Mouse (Mus musculus) forebrain, embryonic 13.5 days (tissue): ENCODE measurements around the gene Rab4a. TPM values are rescaled to one million over a fixed set of nuclear protein-coding genes. Genes with fewer than 3 reads are reported as not detected.

ENCODE experiments used
- ATAC-seq: fragments of 200-750 bp; cut with Nextera tagmentation; 2 replicates; pipeline ENCODE4 v1.8.0; 2017
- H3K27ac ChIP-seq: fragments of 300-500 bp; sonication (generic); 2 replicates; pipeline ENCODE4 v1.5.1; 2015; ENCODE audit warnings: inconsistent platforms, mild to moderate bottlenecking, moderate library complexity
- H3K27me3 ChIP-seq: fragments of 300-500 bp; sonication (generic); 2 replicates; pipeline ENCODE4 v1.6.1; 2015; ENCODE audit warnings: mild to moderate bottlenecking, inconsistent platforms
- H3K36me3 ChIP-seq: fragments of 300-500 bp; sonication (generic); 2 replicates; pipeline ENCODE4 v1.6.1; 2015; ENCODE audit warnings: mild to moderate bottlenecking, inconsistent platforms; ENCODE audit not compliant: poor library complexity, severe bottlenecking
- H3K4me1 ChIP-seq: fragments of 300-500 bp; sonication (generic); 2 replicates; pipeline ENCODE4 v1.6.1; 2015; ENCODE audit warnings: inconsistent platforms
- H3K4me2 ChIP-seq: fragments of 300-500 bp; sonication (generic); 2 replicates; pipeline ENCODE4 v1.6.1; 2015; ENCODE audit warnings: inconsistent platforms, mild to moderate bottlenecking, moderate library complexity
- H3K4me3 ChIP-seq: fragments of 300-500 bp; sonication (generic); 2 replicates; pipeline ENCODE4 v1.5.1; 2015; ENCODE audit warnings: mild to moderate bottlenecking, inconsistent platforms
- H3K9ac ChIP-seq: fragments of 300-500 bp; sonication (generic); 2 replicates; pipeline ENCODE4 v1.6.1; 2015; ENCODE audit warnings: mild to moderate bottlenecking, inconsistent platforms
- H3K9me3 ChIP-seq: fragments of 300-500 bp; sonication (generic); replicated peaks from 2 replicates; pipeline ENCODE4 v1.6.1; 2016; ENCODE audit warnings: inconsistent platforms
- WGBS: fragments of 180-500 bp; shearing (Covaris S2); methylation state at CpG from one replicate; pipeline ENCODE4 v1.1.7; 2015; 5-methylcytosine and 5-hydroxymethylcytosine counted together
- polyA plus RNA-seq: library from polyadenylated mRNA; unstranded; fragments of >200 nt; fragmentation: Nextera tagmentation; extraction: Ambion mirVana; gene quantifications from 2 replicates; pipeline ENCODE4 v1.2.1, GENCODE M21; 2015

The Rab4a gene
- polyA plus RNA-seq, 1 experiment from 2014 or later = 72.2 TPM

DNA sequence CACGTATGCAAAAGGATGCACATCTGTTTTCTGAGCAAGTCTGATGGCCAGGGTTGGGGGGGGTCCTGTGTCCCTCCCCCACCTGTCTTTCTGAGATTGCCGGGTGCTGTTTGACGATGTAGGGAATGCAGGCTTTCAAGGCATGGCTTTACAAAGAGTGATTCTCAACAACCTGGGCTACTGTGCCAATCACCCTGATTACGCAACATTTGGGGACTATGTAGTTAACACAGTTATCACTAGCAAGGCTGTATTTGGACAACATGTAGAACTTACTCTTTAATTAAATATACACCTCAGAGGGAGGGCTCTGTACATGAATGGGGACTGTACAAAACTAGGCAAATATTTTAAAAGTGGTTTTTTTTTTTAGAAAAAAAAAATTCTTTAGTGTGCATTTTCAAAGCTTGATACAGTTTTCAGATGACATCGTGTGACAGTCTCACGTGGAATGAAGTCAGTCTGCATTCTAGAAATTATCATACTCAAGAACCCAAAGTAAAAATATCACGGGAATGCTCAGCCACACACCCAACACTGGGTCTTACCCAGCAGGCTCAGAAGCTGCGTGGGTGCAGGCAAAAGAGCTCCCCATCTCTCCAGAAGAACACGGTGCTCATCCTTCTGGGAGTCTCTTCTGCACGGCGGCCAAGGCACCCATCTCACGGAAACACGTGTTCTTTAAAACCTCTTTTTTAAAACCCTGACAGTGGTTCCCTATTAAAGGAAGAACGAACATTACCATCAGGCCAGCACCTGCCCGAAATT is 35.0 kb downstream of the Rab4a start:
- Histone ChIP-seq H3K9me3 (no peaks in the 10 kb centered on the region), H3K4me3 (no peak overlapping the region), H3K4me1 (no peaks in the 10 kb centered on the region), H3K27ac (no peak overlapping the region), H3K27me3 (no peaks in the 10 kb centered on the region), H3K9ac (no peak overlapping the region), H3K36me3 (peaks cover 51% of the 10 kb centered on the region), H3K4me2 (no peak overlapping the region)
- WGBS = 93% methylated on average over 15 of the region's 15 CpGs
- ATAC-seq = no peak

GRCm38 (mm10) chr8:123842086-123842485 is 36.3 kb downstream of the Rab4a start:
- H3K4me3 ChIP-seq = no peak overlapping the region
- H3K36me3 ChIP-seq = peaks cover 38% of the 10 kb centered on the region
- H3K9ac ChIP-seq = no peak overlapping the region
- H3K9me3 ChIP-seq = no peaks in the 10 kb centered on the region
- no peak overlapping the region for H3K4me2 ChIP-seq
- H3K4me1 ChIP-seq = no peaks in the 10 kb centered on the region
- H3K27me3 ChIP-seq = no peaks in the 10 kb centered on the region
- no peak for ATAC-seq
- 89% methylated on average over 12 of the region's 12 CpGs for WGBS
- no peak overlapping the region for H3K27ac ChIP-seq

- peaks cover 30% of the 10 kb centered on the region for H3K36me3 ChIP-seq
- no peaks in the 10 kb centered on the region for H3K27me3 ChIP-seq
- peak overlapping the region; percentile 11; the same call in 1 of the 2 replicates for H3K27ac ChIP-seq
- WGBS = 83% methylated on average over 7 of the region's 7 CpGs
- H3K9me3 ChIP-seq = no peaks in the 10 kb centered on the region
- no peak overlapping the region for H3K4me3 ChIP-seq
- no peak for ATAC-seq
- no peak overlapping the region for H3K4me2 ChIP-seq
- no peak overlapping the region for H3K9ac ChIP-seq
- no peaks in the 10 kb centered on the region for H3K4me1 ChIP-seq
These were observed 38.6 kb downstream of the Rab4a start for GRCm38 (mm10) chr8:123844341-123844740.

GRCm38 (mm10) chr8:123845114-123845513 is 39.3 kb downstream of the Rab4a start:
- Histone ChIP-seq H3K27me3 (no peaks in the 10 kb centered on the region), H3K9ac (no peak overlapping the region), H3K4me2 (no peak overlapping the region), H3K36me3 (peaks cover 30% of the 10 kb centered on the region), H3K9me3 (no peaks in the 10 kb centered on the region), H3K4me1 (no peaks in the 10 kb centered on the region), H3K27ac (0 out of 2 replicates have a peak overlapping the region, but pooled peaks have one; percentile 11), H3K4me3 (no peak overlapping the region)
- WGBS = 95% methylated on average over 13 of the region's 13 CpGs
- ATAC-seq = no peak

GRCm38 (mm10) chr8:123845991-123846390 is 40.2 kb downstream of the Rab4a start:
- 93% methylated on average over 10 of the region's 10 CpGs for whole genome bisulfite sequencing
- no peaks in the 10 kb centered on the region for H3K9me3 ChIP-seq
- H3K9ac ChIP-seq = no peak overlapping the region
- ATAC-seq = no peak
- H3K36me3 ChIP-seq = peaks cover 25% of the 10 kb centered on the region
- no peak overlapping the region for H3K27ac ChIP-seq
- no peak overlapping the region for H3K4me2 ChIP-seq
- no peaks in the 10 kb centered on the region for H3K27me3 ChIP-seq
- no peaks in the 10 kb centered on the region for H3K4me1 ChIP-seq
- H3K4me3 ChIP-seq = no peak overlapping the region

GRCm38 (mm10) chr8:123846509-123846908 is 40.7 kb downstream of the Rab4a start:
- ATAC-seq = no peak

GRCm38 (mm10) chr8:123847546-123847945 is 41.8 kb downstream of the Rab4a start:
- H3K9me3 ChIP-seq = no peaks in the 10 kb centered on the region
- peaks cover 12% of the 10 kb centered on the region; the same call in 1 of the 2 replicates for H3K36me3 ChIP-seq
- WGBS = 67% methylated on average over 3 of the region's 3 CpGs
- no peaks in the 10 kb centered on the region for H3K27me3 ChIP-seq
- no peak for ATAC-seq
- H3K4me2 ChIP-seq = no peak overlapping the region
- no peaks in the 10 kb centered on the region for H3K4me1 ChIP-seq
- H3K9ac ChIP-seq = no peak overlapping the region
- no peak overlapping the region for H3K4me3 ChIP-seq
- H3K27ac ChIP-seq = no peak overlapping the region

More at GRCm38 (mm10) chr8:123846509-123846908, 40.7 kb downstream of the Rab4a start:
- no peaks in the 10 kb centered on the region for H3K9me3 ChIP-seq
- WGBS = 95% methylated on average over 12 of the region's 12 CpGs
- no peak overlapping the region for H3K27ac ChIP-seq
- peaks cover 19% of the 10 kb centered on the region for H3K36me3 ChIP-seq
- H3K4me3 ChIP-seq = no peak overlapping the region
- no peak overlapping the region for H3K9ac ChIP-seq
- no peak overlapping the region for H3K4me2 ChIP-seq
- H3K27me3 ChIP-seq = no peaks in the 10 kb centered on the region
- H3K4me1 ChIP-seq = no peaks in the 10 kb centered on the region

DNA sequence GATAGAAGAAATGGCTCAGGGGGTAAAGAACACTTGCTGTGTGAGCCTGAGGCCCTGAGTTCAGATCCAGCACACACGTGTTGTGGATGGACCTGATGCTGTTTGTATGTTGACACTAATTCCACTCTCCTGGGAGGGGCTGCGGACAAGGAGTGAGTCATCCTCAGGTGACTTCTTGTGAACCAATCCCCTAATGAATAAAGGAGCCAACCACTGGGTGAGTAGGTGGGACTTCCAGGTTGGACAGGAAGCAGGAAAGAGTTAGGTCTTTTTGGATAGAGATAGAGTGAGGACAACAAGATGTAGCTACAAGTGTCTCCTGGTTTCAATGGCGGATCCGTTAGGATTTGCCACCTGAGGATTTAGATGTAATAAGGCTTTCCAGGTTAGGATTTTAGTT is 43.6 kb downstream of the Rab4a start:
- H3K27ac ChIP-seq = no peak overlapping the region
- ATAC-seq = no peak
- H3K4me2 ChIP-seq = no peak overlapping the region
- H3K4me1 ChIP-seq = no peaks in the 10 kb centered on the region
- peaks cover 8% of the 10 kb centered on the region; the same call in 1 of the 2 replicates for H3K36me3 ChIP-seq
- WGBS = 84% methylated on average over 4 of the region's 4 CpGs
- no peak overlapping the region for H3K4me3 ChIP-seq
- H3K9me3 ChIP-seq = no peaks in the 10 kb centered on the region
- no peak overlapping the region for H3K9ac ChIP-seq
- H3K27me3 ChIP-seq = no peaks in the 10 kb centered on the region

DNA sequence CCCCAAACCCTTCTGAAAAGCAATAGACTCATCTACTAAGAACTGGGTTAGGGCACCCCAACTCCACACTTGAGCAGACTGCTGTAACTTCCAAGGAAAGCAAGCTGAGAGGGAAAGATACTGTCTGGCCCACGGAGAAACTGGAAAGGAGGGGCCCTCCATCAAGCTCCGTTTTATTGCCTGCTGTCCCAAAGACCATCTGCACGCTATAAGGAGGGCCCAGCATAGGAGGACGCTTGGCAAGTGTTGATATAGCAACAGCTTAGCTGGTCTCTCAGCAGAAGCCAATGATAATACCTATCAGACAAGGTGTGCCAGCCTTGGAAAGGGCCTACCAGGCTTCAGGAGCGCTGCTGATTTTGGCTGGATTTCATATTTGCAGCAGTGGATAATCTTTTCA is 45.8 kb downstream of the Rab4a start:
- ATAC-seq = no peak
- 64% methylated on average over 5 of the region's 5 CpGs for WGBS
- H3K27me3 ChIP-seq = no peaks in the 10 kb centered on the region

DNA sequence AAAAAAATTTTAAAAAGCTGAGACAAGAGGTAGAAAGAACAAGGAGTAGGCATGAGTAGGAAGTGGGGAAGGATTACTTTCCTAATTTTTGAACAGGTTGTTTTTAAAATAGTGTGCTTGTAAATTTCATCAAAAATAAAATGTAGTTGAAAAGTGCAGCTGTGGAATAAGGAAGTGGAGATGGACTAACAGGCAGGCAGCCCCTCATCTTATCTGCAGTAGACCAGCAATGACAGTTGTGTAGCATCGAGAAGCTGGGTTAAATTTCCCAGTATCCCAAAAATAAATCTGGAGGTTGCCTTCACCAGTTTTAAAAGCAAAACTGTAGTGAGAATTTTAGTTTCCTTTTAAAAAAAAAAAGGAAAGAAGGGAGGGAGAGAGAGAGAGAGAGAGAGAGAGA is 48.5 kb downstream of the Rab4a start:
- H3K27ac ChIP-seq = no peak overlapping the region
- ATAC-seq = no peak
- H3K9me3 ChIP-seq = no peaks in the 10 kb centered on the region
- H3K4me3 ChIP-seq = no peak overlapping the region
- H3K27me3 ChIP-seq = no peaks in the 10 kb centered on the region
- no peak overlapping the region for H3K4me2 ChIP-seq
- peaks cover 15% of the 10 kb centered on the region for H3K4me1 ChIP-seq
- H3K36me3 ChIP-seq = no peaks in the 10 kb centered on the region
- 100% methylated on average over 1 of the region's 1 CpGs for WGBS
- H3K9ac ChIP-seq = no peak overlapping the region

More for the DNA sequence above, 45.8 kb downstream of the Rab4a start:
- H3K4me1 ChIP-seq = no peaks in the 10 kb centered on the region
- no peaks in the 10 kb centered on the region for H3K9me3 ChIP-seq
- H3K4me2 ChIP-seq = no peak overlapping the region
- no peak overlapping the region for H3K9ac ChIP-seq
- H3K4me3 ChIP-seq = no peak overlapping the region
- no peaks in the 10 kb centered on the region for H3K36me3 ChIP-seq
- no peak overlapping the region for H3K27ac ChIP-seq

GRCm38 (mm10) chr8:123854733-123855475 is 49.1 kb downstream of the Rab4a start:
- no peak overlapping the region for H3K4me2 ChIP-seq
- no peaks in the 10 kb centered on the region for H3K9me3 ChIP-seq
- no peak overlapping the region for H3K4me3 ChIP-seq
- H3K27ac ChIP-seq = no peak overlapping the region
- no peaks in the 10 kb centered on the region for H3K36me3 ChIP-seq
- ATAC-seq = no peak
- no peak overlapping the region for H3K9ac ChIP-seq
- H3K4me1 ChIP-seq = peaks cover 15% of the 10 kb centered on the region
- H3K27me3 ChIP-seq = no peaks in the 10 kb centered on the region
- WGBS = 79% methylated on average over 9 of the region's 9 CpGs

DNA sequence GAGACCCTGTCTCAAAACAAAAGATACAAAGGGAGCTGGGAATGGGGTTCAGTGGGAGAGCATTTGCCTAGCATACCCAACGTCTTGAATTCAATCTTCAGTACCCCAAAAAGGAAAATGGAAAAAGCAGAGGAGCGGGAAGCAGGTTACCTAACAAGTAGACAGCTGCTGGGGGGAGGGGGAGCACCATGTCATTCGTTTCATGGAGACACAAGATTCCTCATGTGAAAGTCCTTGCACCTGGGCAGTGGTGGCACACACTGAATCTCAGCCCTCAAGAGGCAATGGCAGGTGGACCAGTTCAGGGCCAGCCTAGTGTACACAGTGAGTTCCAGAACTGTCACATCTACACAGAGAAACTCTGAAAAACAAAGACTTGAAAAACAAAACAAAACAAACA is 51.6 kb downstream of the Rab4a start:
- H3K4me1 ChIP-seq = peaks cover 15% of the 10 kb centered on the region
- WGBS = 59% methylated on average over 3 of the region's 3 CpGs
- H3K9me3 ChIP-seq = no peaks in the 10 kb centered on the region
- H3K9ac ChIP-seq = no peak overlapping the region
- no peak overlapping the region for H3K27ac ChIP-seq
- peak overlapping the region; percentile 84 for H3K4me2 ChIP-seq
- peak overlapping the region; percentile 92; the same call in 1 of the 2 replicates for H3K4me3 ChIP-seq
- no peak for ATAC-seq
- peaks cover 14% of the 10 kb centered on the region for H3K27me3 ChIP-seq
- H3K36me3 ChIP-seq = no peaks in the 10 kb centered on the region
